Mouse (Mus musculus) layer of hippocampus, postnatal 10 days (tissue): ENCODE measurements around the gene Susd3. TPM values are rescaled to one million over a fixed set of nuclear protein-coding genes. Genes with fewer than 3 reads are reported as not detected.

ENCODE experiments used
- DNase-seq, 2 experiments: peaks; one replicate each; pipeline ENCODE4 v3.0.0; 2021; ENCODE audit warnings: low spot score in 2 of 2
- total RNA-seq, 2 experiments: library from RNA; stranded (reverse); gene quantifications; 2 replicates each; pipeline ENCODE4 v1.2.3; 2021

The Susd3 gene
- total RNA-seq, 2 experiments from 2014 or later = 2.4 to 2.5 TPM

DNA sequence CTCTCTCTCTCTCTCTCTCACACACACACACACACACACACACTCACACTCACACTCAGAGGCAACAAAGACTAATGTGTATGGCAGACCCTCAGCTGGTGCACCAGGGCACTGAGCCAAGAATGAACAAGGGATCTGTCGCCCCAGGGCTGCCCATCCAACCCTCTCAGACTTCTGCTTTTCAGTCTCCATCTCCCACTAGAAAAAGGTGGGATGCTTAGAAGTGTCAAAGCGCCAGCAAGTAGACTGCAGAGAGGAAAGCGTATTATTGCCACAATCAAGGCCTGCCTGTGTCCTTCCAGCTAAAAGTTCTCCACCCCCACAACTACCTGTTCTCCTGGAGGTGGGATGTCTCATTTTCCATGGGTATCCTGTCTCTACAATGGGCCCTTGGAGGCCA is 34.1 kb downstream of the Susd3 start:
- no peak for DNase-seq

DNA sequence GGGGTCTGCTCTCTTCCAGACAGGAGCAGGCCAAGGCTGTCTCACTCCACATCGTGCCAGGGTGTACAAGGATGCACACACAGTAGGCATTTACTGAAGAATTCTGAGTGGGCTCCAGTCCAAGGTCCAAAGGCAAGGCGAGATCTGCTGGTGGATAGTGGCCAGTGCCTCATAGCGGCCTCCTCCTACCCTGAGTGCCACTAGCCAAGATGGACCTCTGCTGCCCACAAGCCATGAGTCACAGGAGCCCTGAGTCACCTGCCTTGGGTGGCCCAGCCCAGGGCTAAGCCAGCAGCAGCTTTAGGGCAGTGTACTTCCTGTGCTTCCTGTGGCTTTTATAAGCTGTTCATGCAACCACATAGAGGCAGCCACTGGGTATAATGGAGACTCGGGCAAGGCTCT is 35.0 kb downstream of the Susd3 start:
- peak in 1 of 2 experiments; percentile 39 for DNase-seq

DNA sequence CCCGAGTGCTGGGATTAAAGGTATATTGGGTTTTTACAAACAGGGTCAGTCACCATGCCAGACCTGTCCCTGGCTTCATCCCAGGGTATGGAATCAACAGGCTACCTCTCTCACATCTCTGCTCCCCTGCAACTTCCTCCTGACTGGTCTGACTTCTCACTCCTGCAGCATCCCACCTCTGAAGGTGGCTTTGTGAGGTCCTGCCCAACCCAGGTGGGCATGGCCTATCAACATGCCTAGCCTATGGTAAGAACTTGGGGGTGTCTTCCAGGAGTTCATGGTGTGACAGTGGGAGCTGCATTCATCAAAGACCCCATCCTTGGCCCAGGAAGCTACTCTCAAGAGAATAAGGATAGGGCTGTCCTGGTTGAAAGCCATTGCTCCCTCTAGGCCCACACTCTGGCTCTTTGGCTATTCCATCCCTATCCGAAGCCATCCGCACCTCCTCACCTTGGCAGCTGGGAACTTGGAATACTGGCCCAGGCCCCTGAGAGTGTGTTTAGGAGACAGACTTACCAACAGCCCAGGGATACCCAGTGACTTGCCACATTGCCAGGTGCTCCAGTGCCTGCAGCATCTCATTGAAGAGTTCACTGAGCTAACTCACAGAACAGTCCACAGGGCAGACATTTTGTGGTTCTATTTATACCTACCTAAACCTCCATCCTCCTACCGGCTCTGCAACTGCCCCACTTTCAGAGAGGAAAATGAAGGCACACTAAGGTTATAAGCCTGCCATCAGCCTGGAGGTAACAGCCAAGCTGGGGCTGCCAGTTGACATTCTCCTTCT is 35.6 kb downstream of the Susd3 start:
- DNase-seq = no peak

DNA sequence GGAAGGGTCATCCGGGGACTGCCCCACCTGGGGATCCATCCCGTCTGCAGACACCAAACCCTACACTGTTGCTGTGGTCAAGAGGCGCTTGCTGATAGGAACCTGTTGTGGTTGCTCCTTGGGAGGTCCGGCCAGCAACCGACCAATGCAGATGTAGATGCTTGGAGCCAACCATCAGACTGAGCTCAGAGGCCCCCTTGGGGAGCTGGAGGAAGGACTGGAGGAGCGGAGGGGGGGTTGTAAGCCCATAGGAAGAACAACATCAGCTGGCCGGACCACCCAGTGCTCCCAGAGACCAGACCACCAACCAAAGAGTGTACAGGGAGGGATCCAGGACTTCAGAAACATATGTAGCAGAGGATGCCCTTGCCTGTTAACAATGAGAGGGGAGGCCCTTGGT is 39.2 kb downstream of the Susd3 start:
- no peak for DNase-seq

DNA sequence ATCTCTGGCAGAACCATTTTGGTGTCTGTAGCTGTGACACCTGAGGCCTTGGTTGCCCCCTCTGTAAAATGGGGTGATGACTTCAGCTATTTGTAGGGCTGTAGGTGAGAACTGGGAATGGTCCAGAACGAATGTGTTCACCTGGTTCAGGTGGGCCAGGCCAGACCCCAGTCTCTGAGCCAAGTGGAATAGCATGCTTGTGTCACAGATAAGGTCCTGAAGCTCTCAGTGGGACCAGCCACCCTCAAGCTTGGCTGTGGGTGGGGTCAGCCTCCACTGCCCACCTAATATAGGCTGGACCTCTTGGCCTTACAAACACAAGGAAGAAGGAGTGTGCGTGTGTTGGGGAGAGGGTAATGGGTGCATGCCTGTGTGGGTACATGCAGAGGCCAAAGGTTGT is 42.2 kb downstream of the Susd3 start:
- DNase-seq = no peak

DNA sequence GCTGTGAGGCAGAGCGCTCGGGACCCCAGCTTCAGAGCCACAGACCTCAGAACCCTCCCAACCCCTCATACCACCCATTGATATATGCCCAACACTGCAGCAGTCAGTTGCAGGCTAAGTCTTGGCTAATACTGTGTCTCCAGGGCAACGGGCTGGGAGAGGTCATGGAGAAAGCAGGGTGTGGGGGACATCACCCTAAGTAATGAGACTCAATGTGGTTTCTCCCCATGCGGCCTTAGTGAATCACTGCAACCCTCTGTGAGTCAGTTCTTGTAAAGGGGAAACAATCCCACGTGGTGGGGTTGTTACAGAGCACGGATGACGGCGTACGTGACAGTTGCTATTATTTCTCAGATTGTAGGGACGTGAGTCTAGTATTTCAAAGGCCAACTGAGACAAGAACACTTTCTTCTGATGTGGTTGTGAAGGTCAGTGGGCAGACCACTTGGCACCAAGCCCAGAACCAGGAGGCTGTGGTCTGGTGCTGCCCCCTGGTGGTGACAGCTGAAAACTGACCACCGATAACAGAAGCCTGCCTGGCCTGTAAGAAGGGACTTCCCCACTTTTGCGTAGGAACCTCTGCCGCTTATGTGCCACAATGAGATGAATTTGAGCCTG is 43.0 kb downstream of the Susd3 start:
- DNase-seq = peak; percentile 90 to 91

DNA sequence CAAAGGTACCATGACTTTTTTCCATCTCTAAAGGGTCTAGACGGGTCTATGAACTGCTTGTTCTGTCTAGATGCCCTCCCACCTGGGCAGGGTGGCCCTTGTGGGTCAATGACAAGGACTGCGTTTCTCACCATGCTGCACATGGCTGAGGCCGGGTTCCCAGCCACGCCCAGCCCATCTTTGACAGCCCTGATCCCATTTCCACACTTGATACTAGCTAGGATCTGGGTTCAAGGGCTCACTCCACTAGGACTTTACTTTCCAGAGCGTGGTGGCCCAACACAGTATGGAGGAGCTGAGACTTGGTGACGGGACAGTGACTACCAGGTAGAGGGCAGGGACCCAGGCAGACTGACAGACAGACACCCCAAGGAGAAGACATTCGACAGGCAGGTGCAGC is 46.0 kb downstream of the Susd3 start:
- DNase-seq = no peak

DNA sequence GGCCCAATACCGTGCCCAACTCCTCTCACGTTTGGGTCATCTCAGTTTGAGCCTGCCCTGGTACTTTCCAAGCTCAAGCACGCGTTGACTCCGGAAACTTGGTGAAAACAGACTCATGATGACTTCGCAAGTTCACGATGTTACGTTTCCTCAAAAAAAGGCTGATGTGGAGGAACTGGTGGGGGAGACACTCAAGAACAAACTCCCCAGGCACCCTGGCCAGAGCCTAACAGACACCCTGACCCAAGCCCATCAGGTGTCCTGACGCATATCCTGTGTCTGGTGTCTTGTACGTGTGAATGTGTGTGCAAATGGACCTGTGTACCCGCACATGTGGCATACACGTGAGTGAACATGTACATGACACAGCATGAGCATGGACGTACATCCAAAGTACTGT is 47.8 kb downstream of the Susd3 start:
- no peak for DNase-seq

- no peak for DNase-seq
These were observed 48.6 kb downstream of the Susd3 start for GRCm38 (mm10) chr13:49199891-49200290.

GRCm38 (mm10) chr13:49198734-49199133 is 49.8 kb downstream of the Susd3 start:
- no peak for DNase-seq

GRCm38 (mm10) chr13:49196766-49197165 is 51.7 kb downstream of the Susd3 start:
- DNase-seq = peak; percentile 49 to 55

DNA sequence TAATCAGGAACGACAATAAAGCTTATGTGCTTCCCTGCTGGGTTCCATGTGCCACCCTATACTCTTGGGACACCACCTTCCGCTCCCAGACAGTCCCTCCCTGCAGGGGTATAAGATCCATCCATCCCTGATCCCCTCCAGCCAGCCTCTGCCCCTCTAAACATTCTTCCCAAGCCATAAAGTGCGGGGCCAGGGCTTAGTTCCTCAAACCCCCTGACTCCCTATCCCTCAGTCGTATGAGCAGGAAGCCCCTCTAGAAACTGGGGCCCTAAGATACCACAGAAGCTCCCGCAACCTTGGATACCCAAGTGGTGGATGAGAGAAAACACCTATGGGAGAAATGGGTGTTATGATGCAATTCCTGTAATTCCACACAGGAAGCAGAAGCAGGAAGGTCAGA is 52.3 kb downstream of the Susd3 start:
- no peak for DNase-seq

- no peak for DNase-seq
These were observed 52.9 kb downstream of the Susd3 start for GRCm38 (mm10) chr13:49195651-49196050.

- DNase-seq = no peak
These were observed 53.7 kb downstream of the Susd3 start for GRCm38 (mm10) chr13:49194811-49195210.

DNA sequence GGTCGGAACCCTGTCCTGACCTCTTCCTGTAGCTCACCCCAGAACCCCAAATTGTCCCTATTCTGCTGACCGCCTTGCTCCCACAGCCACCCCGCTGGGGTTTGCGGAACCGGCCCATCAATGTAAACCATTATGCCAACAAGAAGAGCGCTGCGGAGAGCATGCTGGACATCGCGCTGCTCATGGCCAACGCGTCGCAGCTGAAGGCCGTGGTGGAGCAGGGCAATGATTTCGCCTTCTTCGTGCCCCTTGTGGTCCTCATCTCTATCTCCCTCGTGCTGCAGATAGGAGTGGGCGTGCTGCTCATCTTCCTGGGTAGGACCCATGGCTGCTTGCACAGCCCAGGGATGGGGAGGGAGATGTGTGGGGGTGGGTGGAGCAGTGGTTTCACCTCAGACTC is 54.9 kb downstream of the Susd3 start:
- no peak for DNase-seq

DNA sequence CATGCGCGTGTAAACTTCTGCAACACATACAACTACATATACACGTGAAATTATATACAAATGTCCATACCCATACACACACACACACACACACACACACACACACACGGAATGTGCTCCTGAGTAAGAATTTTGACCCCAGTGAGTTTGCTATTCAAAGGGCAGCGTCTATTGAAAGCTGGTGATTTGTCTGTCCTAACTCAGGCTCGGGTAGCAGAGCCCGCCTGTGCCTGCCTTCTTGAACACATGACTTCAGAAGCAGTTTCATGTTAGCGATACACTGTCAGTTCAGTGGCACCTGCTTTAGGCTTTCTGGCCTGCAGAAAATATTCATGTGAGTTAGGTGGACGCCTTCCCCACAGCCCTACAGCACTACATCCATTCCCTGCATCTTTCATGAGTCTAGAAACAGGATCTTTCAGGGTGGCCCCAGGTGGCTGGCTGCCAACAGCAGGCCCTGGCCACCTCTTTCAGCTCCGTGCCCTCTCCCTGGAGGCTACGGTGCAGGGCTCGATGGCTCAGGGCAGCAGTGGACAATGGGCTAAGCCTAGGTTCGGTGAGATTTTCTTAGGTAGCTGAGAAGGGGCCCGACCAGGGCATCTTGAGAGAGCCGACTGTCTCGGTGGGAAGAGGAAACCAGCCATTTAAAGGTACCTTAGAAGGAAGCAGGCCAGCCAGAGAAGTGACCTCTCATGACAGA is 56.2 kb downstream of the Susd3 start:
- no peak for DNase-seq

- DNase-seq = no peak
These were observed 56.9 kb downstream of the Susd3 start for GRCm38 (mm10) chr13:49191673-49192035.

- DNase-seq = no peak
These were observed 57.4 kb downstream of the Susd3 start for GRCm38 (mm10) chr13:49190876-49191672.

GRCm38 (mm10) chr13:49189970-49190870 is 58.3 kb downstream of the Susd3 start:
- no peak for DNase-seq

- no peak for DNase-seq
These were observed 59.5 kb downstream of the Susd3 start for GRCm38 (mm10) chr13:49188966-49189360.
